In the genomic region with DNA sequence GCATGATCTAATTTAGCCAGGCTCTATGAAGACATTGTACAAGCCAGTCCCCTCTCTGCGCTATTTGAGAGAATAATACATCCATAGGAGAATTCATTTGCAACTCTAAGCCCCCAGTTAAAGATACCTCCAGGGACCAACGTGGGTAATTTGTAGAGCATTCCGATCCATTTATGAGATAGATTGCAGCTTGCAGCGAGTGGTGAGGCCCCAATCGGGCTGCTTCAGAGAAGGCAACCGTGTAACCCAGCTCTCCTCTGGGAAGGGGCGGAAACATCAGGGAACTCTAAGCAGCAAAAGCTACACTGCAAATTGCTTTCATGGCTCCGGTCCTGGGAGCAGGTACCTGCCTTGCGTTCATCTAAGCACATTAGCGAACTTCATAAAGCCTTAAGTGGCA, we compare ENCODE assay signal across 25 mouse cellular contexts.
DNase-seq lines count a peak whose midpoint lies in the region; ATAC-seq lines count a peak whose summit lies in the region.
"Had no signal": no experiment of that assay in that cellular context is flagged by ENCODE, and none has a peak within 500 bp of the region (broad histone marks: within the 10 kb centered on the region; RNA-seq: fewer than 3 reads in every experiment).

No protein-coding gene starts in this region.

- H3K27me3 ChIP-seq in embryonic facial prominence, embryonic 11.5 days (ENCODE audit: control insufficient read depth, insufficient read depth, low read length): no peaks in the 10 kb centered on the region
- peaks cover 9% of the 10 kb centered on the region; the same call in 1 of the 2 replicates for H3K27me3 ChIP-seq in embryonic facial prominence, embryonic 10.5 days (replicated peaks; ENCODE audit: low read depth, poor library complexity, severe bottlenecking)
- peaks cover 6% of the 10 kb centered on the region; the same call in 1 of the 2 replicates for H3K27me3 ChIP-seq in hindbrain, embryonic 10.5 days (ENCODE audit: insufficient read depth, poor library complexity, severe bottlenecking)
- no peaks in the 10 kb centered on the region for H3K27me3 ChIP-seq in hindbrain, embryonic 16.5 days (replicated peaks; ENCODE audit: control insufficient read depth, insufficient read depth, low read length)
- H3K27me3 ChIP-seq in midbrain, embryonic 10.5 days (ENCODE audit: low read depth, poor library complexity, severe bottlenecking): 0 out of 2 replicates have a peak, but pooled peaks cover 3% of the 10 kb centered on the region
- H3K27me3 ChIP-seq in midbrain, embryonic 16.5 days (ENCODE audit: control insufficient read depth, insufficient read depth, low read depth, low read length): no peaks in the 10 kb centered on the region
- H3K27me3 ChIP-seq: embryonic facial prominence, embryonic 15.5 days; forebrain, embryonic 13.5 days had no signal

- H3K9me3 ChIP-seq in embryonic facial prominence, embryonic 11.5 days (replicated peaks; ENCODE audit: control insufficient read depth, low read length): no peaks in the 10 kb centered on the region
- no peaks in the 10 kb centered on the region for H3K9me3 ChIP-seq in embryonic facial prominence, embryonic 10.5 days
- peaks cover 3% of the 10 kb centered on the region; the same call in 1 of the 2 replicates for H3K9me3 ChIP-seq in hindbrain, embryonic 10.5 days
- no peaks in the 10 kb centered on the region for H3K9me3 ChIP-seq in hindbrain, embryonic 16.5 days (ENCODE audit: control insufficient read depth, low read length)
- H3K9me3 ChIP-seq in midbrain, embryonic 10.5 days (replicated peaks): no peaks in the 10 kb centered on the region
- H3K9me3 ChIP-seq in midbrain, embryonic 16.5 days (replicated peaks; ENCODE audit: control insufficient read depth, low read length, poor library complexity, severe bottlenecking): no peaks in the 10 kb centered on the region; the same call in 1 of the 2 replicates
- H3K9me3 ChIP-seq: embryonic facial prominence, embryonic 15.5 days; heart, embryonic 10.5 days had no signal

- ATAC-seq in embryonic facial prominence, embryonic 11.5 days (replicated peaks; ENCODE audit: insufficient number of reproducible peaks, low FRiP score, low TSS enrichment, low read depth): no peak
- no peak for ATAC-seq in hindbrain, embryonic 16.5 days
- ATAC-seq in midbrain, embryonic 16.5 days: no peak
- ATAC-seq in inflammation-experienced regulatory T-cells, adult 6 months: no peak
- ATAC-seq: CD4-positive, CD25-positive, alpha-beta regulatory T cell, adult 4 months; forebrain, embryonic 13.5 days; intestine, embryonic 16.5 days had no signal

- no peaks in the 10 kb centered on the region for H3K36me3 ChIP-seq in embryonic facial prominence, embryonic 11.5 days (replicated peaks; ENCODE audit: control insufficient read depth, insufficient read depth, low read depth, low read length)
- H3K36me3 ChIP-seq in embryonic facial prominence, embryonic 10.5 days (replicated peaks): no peaks in the 10 kb centered on the region
- no peaks in the 10 kb centered on the region for H3K36me3 ChIP-seq in hindbrain, embryonic 10.5 days
- H3K36me3 ChIP-seq in hindbrain, embryonic 16.5 days (ENCODE audit: control insufficient read depth, insufficient read depth, low read length): no peaks in the 10 kb centered on the region
- H3K36me3 ChIP-seq in midbrain, embryonic 10.5 days: no peaks in the 10 kb centered on the region
- no peaks in the 10 kb centered on the region for H3K36me3 ChIP-seq in midbrain, embryonic 16.5 days (ENCODE audit: control insufficient read depth, insufficient read depth, low read length)
- H3K36me3 ChIP-seq: embryonic facial prominence, embryonic 15.5 days; heart, embryonic 10.5 days had no signal

- H3K4me3 ChIP-seq in embryonic facial prominence, embryonic 11.5 days (ENCODE audit: low read depth, low read length): no peak overlapping the region
- no peak overlapping the region for H3K4me3 ChIP-seq in embryonic facial prominence, embryonic 10.5 days
- H3K4me3 ChIP-seq in hindbrain, embryonic 10.5 days: no peak overlapping the region
- H3K4me3 ChIP-seq in hindbrain, embryonic 16.5 days (ENCODE audit: low read length): no peak overlapping the region
- no peak overlapping the region for H3K4me3 ChIP-seq in midbrain, embryonic 10.5 days
- H3K4me3 ChIP-seq in midbrain, embryonic 16.5 days (ENCODE audit: low read depth, low read length): no peak overlapping the region
- H3K4me3 ChIP-seq: embryonic facial prominence, embryonic 15.5 days; erythroblast, embryonic 14.5 days; forebrain, embryonic 13.5 days; heart, embryonic 10.5 days had no signal

- 46% methylated on average over 10 of the region's 10 CpGs for WGBS in embryonic facial prominence, embryonic 11.5 days
- 59% methylated on average over 10 of the region's 10 CpGs for WGBS in embryonic facial prominence, embryonic 10.5 days
- 62% methylated on average over 10 of the region's 10 CpGs for WGBS in hindbrain, embryonic 10.5 days
- WGBS in hindbrain, embryonic 16.5 days: 49% methylated on average over 10 of the region's 10 CpGs
- WGBS in midbrain, embryonic 10.5 days: 66% methylated on average over 10 of the region's 10 CpGs
- WGBS in midbrain, embryonic 16.5 days: 45% methylated on average over 10 of the region's 10 CpGs

- no peak overlapping the region for H3K9ac ChIP-seq in embryonic facial prominence, embryonic 11.5 days (replicated peaks; ENCODE audit: low read length)
- no peak overlapping the region for H3K9ac ChIP-seq in hindbrain, embryonic 16.5 days (ENCODE audit: low read depth, low read length)
- H3K9ac ChIP-seq in midbrain, embryonic 16.5 days (ENCODE audit: low read depth, low read length): no peak overlapping the region
- H3K9ac ChIP-seq: embryonic facial prominence, embryonic 15.5 days; forebrain, embryonic 13.5 days had no signal

- peak; percentile 23 for DNase-seq in embryonic facial prominence, embryonic 11.5 days (ENCODE audit: low spot score)
- DNase-seq in embryonic facial prominence, embryonic 10.5 days (ENCODE audit: low spot score): no peak
- no peak for DNase-seq in hindbrain, embryonic 10.5 days (ENCODE audit: low spot score)
- no peak for DNase-seq in midbrain, embryonic 10.5 days (ENCODE audit: low spot score)
- peak; percentile 32 for DNase-seq in ZHBTc4 (ENCODE audit: low read depth, low spot score)
- DNase-seq: adrenal gland, adult 2 months; adrenal gland, postnatal 36 days; B cell, adult 2 months; cerebellum, adult 2 months; cerebellum, postnatal 14 days; embryo, embryonic 11 days; gastrocnemius, postnatal 10 days; heart, adult 18-20 months; heart, postnatal 10 days; heart, postnatal 4 days; kidney, adult 2 months had no signal

- H3K4me1 ChIP-seq in embryonic facial prominence, embryonic 11.5 days (ENCODE audit: control insufficient read depth, insufficient read depth, low read length): no peaks in the 10 kb centered on the region
- H3K4me1 ChIP-seq in embryonic facial prominence, embryonic 10.5 days: peaks cover 46% of the 10 kb centered on the region
- peaks cover 53% of the 10 kb centered on the region for H3K4me1 ChIP-seq in hindbrain, embryonic 10.5 days (replicated peaks)
- peaks cover 9% of the 10 kb centered on the region for H3K4me1 ChIP-seq in hindbrain, embryonic 16.5 days (ENCODE audit: control insufficient read depth, insufficient read depth, low read depth, low read length)
- peaks cover 52% of the 10 kb centered on the region for H3K4me1 ChIP-seq in midbrain, embryonic 10.5 days
- peaks cover 12% of the 10 kb centered on the region for H3K4me1 ChIP-seq in midbrain, embryonic 16.5 days (ENCODE audit: control insufficient read depth, insufficient read depth, low read length)
- H3K4me1 ChIP-seq: embryonic facial prominence, embryonic 15.5 days had no signal

- H3K4me2 ChIP-seq in embryonic facial prominence, embryonic 11.5 days (ENCODE audit: low read depth, low read length): no peak overlapping the region
- H3K4me2 ChIP-seq in hindbrain, embryonic 16.5 days (ENCODE audit: low read length): no peak overlapping the region
- no peak overlapping the region for H3K4me2 ChIP-seq in midbrain, embryonic 16.5 days (ENCODE audit: low read length)
- H3K4me2 ChIP-seq: embryonic facial prominence, embryonic 15.5 days; forebrain, embryonic 13.5 days had no signal

- H3K27ac ChIP-seq in embryonic facial prominence, embryonic 11.5 days (replicated peaks; ENCODE audit: low read depth, low read length): no peak overlapping the region
- H3K27ac ChIP-seq in embryonic facial prominence, embryonic 10.5 days (replicated peaks): no peak overlapping the region
- peak overlapping the region; percentile 50 for H3K27ac ChIP-seq in hindbrain, embryonic 10.5 days
- no peak overlapping the region for H3K27ac ChIP-seq in hindbrain, embryonic 16.5 days (ENCODE audit: low read depth, low read length)
- peak overlapping the region; percentile 80; the same call in 1 of the 2 replicates for H3K27ac ChIP-seq in midbrain, embryonic 10.5 days (replicated peaks)
- no peak overlapping the region for H3K27ac ChIP-seq in midbrain, embryonic 16.5 days (ENCODE audit: low read length)
- H3K27ac ChIP-seq: embryonic facial prominence, embryonic 15.5 days; heart, embryonic 10.5 days had no signal

Comparison
In these comparisons a context has a peak if more than half of its experiments do, and no peak if none do; other contexts are left out.
1. DNase-seq: peak in embryonic facial prominence, embryonic 11.5 days (single experiment) and ZHBTc4 (single experiment); none in embryonic facial prominence, embryonic 10.5 days (single experiment), hindbrain, embryonic 10.5 days (single experiment) and midbrain, embryonic 10.5 days (single experiment).
2. H3K27ac ChIP-seq: peak in hindbrain, embryonic 10.5 days (single experiment) and midbrain, embryonic 10.5 days (single experiment); none in embryonic facial prominence, embryonic 11.5 days (single experiment), embryonic facial prominence, embryonic 10.5 days (single experiment), hindbrain, embryonic 16.5 days (single experiment) and midbrain, embryonic 16.5 days (single experiment).